Mouse (Mus musculus) heart, adult 2 months (tissue): ENCODE results near the gene Klc1. TPM values are rescaled to one million over a fixed set of nuclear protein-coding genes. Genes with fewer than 3 reads are reported as not detected.

ENCODE experiments used
- DNase-seq, 2 experiments: peaks; one replicate each; pipeline ENCODE4 v3.0.0; 2021
- H3K27ac ChIP-seq: fragments of 200-600 bp; 2 replicates; pipeline ENCODE4 v1.8.1; 2022
- H3K27me3 ChIP-seq: fragments of 200-500 bp; 2 replicates; pipeline ENCODE4 v1.6.1; 2012; ENCODE audit warnings: mild to moderate bottlenecking, low read length, inconsistent platforms, mixed read lengths; ENCODE audit not compliant: control insufficient read depth, insufficient read depth
- H3K36me3 ChIP-seq: fragments of 200-500 bp; 2 replicates; pipeline ENCODE4 v1.6.1; 2012; ENCODE audit warnings: low read length, inconsistent platforms; ENCODE audit not compliant: control insufficient read depth, insufficient read depth
- H3K4me1 ChIP-seq: fragments of 200-500 bp; 2 replicates; pipeline ENCODE4 v1.6.1; 2011; ENCODE audit warnings: low read length; ENCODE audit not compliant: control insufficient read depth, insufficient read depth
- H3K4me3 ChIP-seq: fragments of 200-600 bp; 2 replicates; pipeline ENCODE4 v1.8.1; 2022
- H3K79me2 ChIP-seq: fragments of 200-500 bp; replicated peaks from 2 replicates; pipeline ENCODE4 v1.6.1; 2012; ENCODE audit warnings: mild to moderate bottlenecking, inconsistent platforms, low read length, moderate library complexity, mixed read lengths; ENCODE audit not compliant: control insufficient read depth, insufficient read depth
- H3K9ac ChIP-seq: fragments of 200-500 bp; 2 replicates; pipeline ENCODE4 v1.6.1; 2012; ENCODE audit warnings: low read depth, mild to moderate bottlenecking, control low read depth, inconsistent platforms, low read length, mixed read lengths
- CTCF ChIP-seq: fragments of 200-600 bp; IDR thresholded peaks from 2 replicates; pipeline ENCODE4 v1.8.1; 2022; ENCODE audit warnings: antibody characterized with exemption, mild to moderate bottlenecking, moderate library complexity
- EP300 ChIP-seq: fragments of 200-500 bp; IDR thresholded peaks from 2 replicates; pipeline ENCODE4 v1.6.1; 2011; ENCODE audit warnings: low read depth, low read length, control low read depth; ENCODE audit not compliant: insufficient read depth
- POLR2A ChIP-seq: fragments of 200-500 bp; IDR thresholded peaks from 2 replicates; pipeline ENCODE4 v1.6.1; 2011; ENCODE audit warnings: mild to moderate bottlenecking, low read depth, low read length, control low read depth; ENCODE audit not compliant: insufficient read depth
- WGBS: fragments of 180-500 bp; shearing (Covaris S2); methylation state at CpG from one replicate; pipeline ENCODE4 v1.1.7; 2018; 5-methylcytosine and 5-hydroxymethylcytosine counted together
- intact Hi-C: fragments of 180-260 bp; cut with DNase I; formaldehyde crosslinking; loops from one replicate; pipeline ENCODE4 v1.15.1; 2025
- polyA plus RNA-seq: library from polyadenylated mRNA; depleted of rRNA; stranded (reverse); fragments of >200 nt; gene quantifications from 2 replicates; pipeline ENCODE4 v1.2.3, GENCODE M21; 2012
- total RNA-seq, 2 experiments: library from RNA; stranded (reverse); gene quantifications; 2 replicates each; pipeline ENCODE4 v1.2.3; 2021

Gene Klc1
- total and polyA plus RNA-seq, 3 experiments: 80.8 to 83.9 (median 83.8) TPM

- Histone ChIP-seq H3K79me2 (peaks cover 2% of the 10 kb centered on the region; the same call in 1 of the 2 replicates), H3K36me3 (no peaks in the 10 kb centered on the region), H3K27me3 (no peaks in the 10 kb centered on the region), H3K27ac (no peak overlapping the region), H3K4me3 (no peak overlapping the region), H3K4me1 (no peaks in the 10 kb centered on the region), H3K9ac (no peak overlapping the region)
- intact Hi-C loops: no loop called here
- WGBS: 73% methylated on average over 15 of the region's 15 CpGs
- TF ChIP-seq POLR2A (no peak), CTCF (no peak), EP300 (no peak)
- DNase-seq: no peak
Observed at GRCm38 (mm10) chr12:111785174-111785573, 26.5 kb downstream of the Klc1 start.

GRCm38 (mm10) chr12:111787015-111787414, 28.4 kb downstream of the Klc1 start:
- no peak overlapping the region for H3K4me3 ChIP-seq
- H3K79me2 ChIP-seq: peaks cover 2% of the 10 kb centered on the region; the same call in 1 of the 2 replicates
- no peaks in the 10 kb centered on the region for H3K36me3 ChIP-seq
- no peaks in the 10 kb centered on the region for H3K27me3 ChIP-seq
- 75% methylated on average over 6 of the region's 6 CpGs for WGBS
- H3K4me1 ChIP-seq: no peaks in the 10 kb centered on the region
- intact Hi-C loops: no loop called here
- H3K27ac ChIP-seq: no peak overlapping the region
- TF ChIP-seq EP300: no peak
- TF ChIP-seq CTCF: no peak
- TF ChIP-seq POLR2A: no peak
- no peak overlapping the region for H3K9ac ChIP-seq
- DNase-seq: no peak

- DNase-seq: no peak
- TF ChIP-seq POLR2A (no peak), EP300 (no peak), CTCF (no peak)
- 89% methylated on average over 5 of the region's 5 CpGs for WGBS
- Histone ChIP-seq H3K36me3 (no peaks in the 10 kb centered on the region), H3K4me3 (no peak overlapping the region), H3K4me1 (peaks cover 6% of the 10 kb centered on the region; the same call in 1 of the 2 replicates), H3K27me3 (no peaks in the 10 kb centered on the region), H3K9ac (no peak overlapping the region), H3K27ac (no peak overlapping the region), H3K79me2 (peaks cover 2% of the 10 kb centered on the region; the same call in 1 of the 2 replicates)
- intact Hi-C loops: no loop called here
Observed at GRCm38 (mm10) chr12:111790090-111790489, 31.4 kb downstream of the Klc1 start.

- no peak for DNase-seq
- Histone ChIP-seq H3K4me3 (no peak overlapping the region), H3K79me2 (peaks cover 2% of the 10 kb centered on the region; the same call in 1 of the 2 replicates), H3K27me3 (no peaks in the 10 kb centered on the region), H3K9ac (no peak overlapping the region), H3K4me1 (peaks cover 8% of the 10 kb centered on the region; the same call in 1 of the 2 replicates), H3K27ac (no peak overlapping the region), H3K36me3 (no peaks in the 10 kb centered on the region)
- intact Hi-C loops: no loop called here
- whole genome bisulfite sequencing: 88% methylated on average over 7 of the region's 7 CpGs
- TF ChIP-seq CTCF: no peak
- TF ChIP-seq EP300: no peak
- TF ChIP-seq POLR2A: no peak
Observed at GRCm38 (mm10) chr12:111790631-111791030, 32.0 kb downstream of the Klc1 start.

- intact Hi-C loops: no loop called here
Observed at GRCm38 (mm10) chr12:111791474-111792104, 32.9 kb downstream of the Klc1 start.

GRCm38 (mm10) chr12:111794102-111794501, 35.5 kb downstream of the Klc1 start:
- WGBS: 47% methylated on average over 22 of the region's 22 CpGs
- Histone ChIP-seq H3K27ac (peak overlapping the region; percentile 40; the same call in 1 of the 2 replicates), H3K79me2 (no peaks in the 10 kb centered on the region), H3K36me3 (no peaks in the 10 kb centered on the region), H3K27me3 (no peaks in the 10 kb centered on the region), H3K9ac (no peak overlapping the region), H3K4me1 (peaks cover 8% of the 10 kb centered on the region; the same call in 1 of the 2 replicates), H3K4me3 (no peak overlapping the region)
- DNase-seq: peak; percentile 66 to 82
- TF ChIP-seq EP300 (no peak), CTCF (0 out of 2 replicates have a peak, but pooled peaks have one; percentile 32), POLR2A (no peak)
- intact Hi-C loops: no loop called here

More at GRCm38 (mm10) chr12:111791474-111792104, 32.9 kb downstream of the Klc1 start:
- peaks cover 8% of the 10 kb centered on the region; the same call in 1 of the 2 replicates for H3K4me1 ChIP-seq
- no peak overlapping the region for H3K4me3 ChIP-seq
- no peaks in the 10 kb centered on the region for H3K36me3 ChIP-seq
- peaks cover 2% of the 10 kb centered on the region; the same call in 1 of the 2 replicates for H3K79me2 ChIP-seq
- TF ChIP-seq EP300 (no peak), POLR2A (no peak), CTCF (no peak)
- H3K27me3 ChIP-seq: no peaks in the 10 kb centered on the region
- H3K9ac ChIP-seq: no peak overlapping the region
- H3K27ac ChIP-seq: no peak overlapping the region
- no peak for DNase-seq
- WGBS: 91% methylated on average over 13 of the region's 13 CpGs
